Mouse (Mus musculus) midbrain, postnatal 0 days (tissue): ENCODE measurements around the gene Gramd1b. TPM values are rescaled to one million over a fixed set of nuclear protein-coding genes. Genes with fewer than 3 reads are reported as not detected.
A peak's percentile ranks its signal among the peaks of the same experiment; 100 is the strongest.

Experiments
- ATAC-seq: fragments of 200-750 bp; cut with Nextera tagmentation; 2 replicates; pipeline ENCODE4 v1.8.0; 2017; ENCODE audit warnings: moderate number of reproducible peaks, mild to moderate bottlenecking, moderate TSS enrichment, moderate library complexity; ENCODE audit not compliant: low FRiP score
- DNase-seq: peaks from one replicate; pipeline ENCODE4 v3.0.0-alpha.2; 2015; ENCODE audit warnings: low spot score
- H3K27ac ChIP-seq: fragments of 300-500 bp; sonication (generic); 2 replicates; pipeline ENCODE4 v1.5.1; 2014; ENCODE audit warnings: low read depth, mild to moderate bottlenecking, low read length, mixed read lengths
- H3K27me3 ChIP-seq: fragments of 300-500 bp; sonication (generic); 2 replicates; pipeline ENCODE4 v1.6.1; 2014; ENCODE audit warnings: low read length, control low read depth, mixed read lengths; ENCODE audit not compliant: insufficient read depth
- H3K36me3 ChIP-seq: fragments of 300-500 bp; sonication (generic); 2 replicates; pipeline ENCODE4 v1.6.1; 2014; ENCODE audit warnings: low read length, control low read depth, mixed read lengths; ENCODE audit not compliant: insufficient read depth
- H3K4me1 ChIP-seq: fragments of 300-500 bp; sonication (generic); 2 replicates; pipeline ENCODE4 v1.6.1; 2014; ENCODE audit warnings: mild to moderate bottlenecking, control low read depth, antibody characterized with exemption, low read length, mixed read lengths; ENCODE audit not compliant: insufficient read depth
- H3K4me2 ChIP-seq: fragments of 300-500 bp; sonication (generic); 2 replicates; pipeline ENCODE4 v1.6.1; 2014; ENCODE audit warnings: low read depth, mild to moderate bottlenecking, low read length, mixed read lengths; ENCODE audit not compliant: poor library complexity, severe bottlenecking
- H3K4me3 ChIP-seq: fragments of 300-500 bp; sonication (generic); 2 replicates; pipeline ENCODE4 v1.5.1; 2014; ENCODE audit warnings: low read depth, mild to moderate bottlenecking, low read length, moderate library complexity
- H3K9ac ChIP-seq: fragments of 300-500 bp; sonication (generic); replicated peaks from 2 replicates; pipeline ENCODE4 v1.6.1; 2014; ENCODE audit warnings: mild to moderate bottlenecking, low read length, moderate library complexity, mixed read lengths; ENCODE audit not compliant: poor library complexity, severe bottlenecking
- H3K9me3 ChIP-seq: fragments of 300-500 bp; sonication (generic); 2 replicates; pipeline ENCODE4 v1.6.1; 2016; ENCODE audit warnings: low read length, control low read depth
- CTCF ChIP-seq: IDR thresholded peaks from 2 replicates; pipeline ENCODE4 v1.5.1; 2016; ENCODE audit warnings: antibody characterized with exemption, mild to moderate bottlenecking
- WGBS: fragments of 180-500 bp; shearing (Covaris S2); extraction: QIAGEN DNeasy Blood & Tissue Kit; methylation state at CpG from one replicate; pipeline ENCODE4 v1.1.7; 2014; 5-methylcytosine and 5-hydroxymethylcytosine counted together
- polyA plus RNA-seq: library from polyadenylated mRNA; unstranded; fragments of >200 nt; fragmentation: Nextera tagmentation; extraction: Ambion mirVana; gene quantifications from 2 replicates; pipeline ENCODE4 v1.2.1, GENCODE M21; 2015
- total RNA-seq: library from RNA; depleted of rRNA; stranded (reverse); fragments of >200 nt; gene quantifications from 2 replicates; pipeline ENCODE4 v1.2.3, GENCODE M21; 2014

Gramd1b gene
- total and polyA plus RNA-seq, 2 experiments from 2014 or later = 19.1 to 48.3 TPM

- no peak overlapping the region for H3K4me3 ChIP-seq
- WGBS = 82% methylated on average over 8 of the region's 8 CpGs
- no peak overlapping the region for H3K27ac ChIP-seq
- ATAC-seq (no peak), DNase-seq (no peak)
- no peak for TF ChIP-seq CTCF
- H3K4me1 ChIP-seq = no peaks in the 10 kb centered on the region
- peaks cover 30% of the 10 kb centered on the region for H3K36me3 ChIP-seq
- no peaks in the 10 kb centered on the region for H3K27me3 ChIP-seq
- no peak overlapping the region for H3K4me2 ChIP-seq
- no peak overlapping the region for H3K9ac ChIP-seq
- no peaks in the 10 kb centered on the region for H3K9me3 ChIP-seq
Measured at GRCm38 (mm10) chr9:40320405-40320804, 210.8 kb downstream of the Gramd1b start.

GRCm38 (mm10) chr9:40318771-40319170, 212.4 kb downstream of the Gramd1b start:
- H3K4me1 ChIP-seq = no peaks in the 10 kb centered on the region
- ATAC-seq = no peak
- peaks cover 29% of the 10 kb centered on the region for H3K36me3 ChIP-seq
- H3K27me3 ChIP-seq = no peaks in the 10 kb centered on the region
- no peak for TF ChIP-seq CTCF
- WGBS = 88% methylated on average over 5 of the region's 5 CpGs
- no peak overlapping the region for H3K27ac ChIP-seq
- no peak overlapping the region for H3K4me2 ChIP-seq
- H3K9me3 ChIP-seq = no peaks in the 10 kb centered on the region
- no peak for DNase-seq
- no peak overlapping the region for H3K9ac ChIP-seq
- H3K4me3 ChIP-seq = no peak overlapping the region

GRCm38 (mm10) chr9:40317735-40318134, 213.4 kb downstream of the Gramd1b start:
- Histone ChIP-seq H3K4me3 (no peak overlapping the region), H3K9me3 (no peaks in the 10 kb centered on the region), H3K27ac (no peak overlapping the region), H3K36me3 (peaks cover 35% of the 10 kb centered on the region), H3K9ac (no peak overlapping the region), H3K4me1 (no peaks in the 10 kb centered on the region), H3K27me3 (no peaks in the 10 kb centered on the region), H3K4me2 (no peak overlapping the region)
- DNase-seq = no peak
- no peak for ATAC-seq
- 86% methylated on average over 4 of the region's 4 CpGs for WGBS
- no peak for TF ChIP-seq CTCF

GRCm38 (mm10) chr9:40316865-40317660, 214.1 kb downstream of the Gramd1b start:
- Histone ChIP-seq H3K36me3 (peaks cover 37% of the 10 kb centered on the region), H3K9me3 (no peaks in the 10 kb centered on the region), H3K27me3 (no peaks in the 10 kb centered on the region), H3K27ac (no peak overlapping the region), H3K4me2 (no peak overlapping the region), H3K9ac (no peak overlapping the region), H3K4me3 (no peak overlapping the region), H3K4me1 (no peaks in the 10 kb centered on the region)
- ATAC-seq (no peak), DNase-seq (no peak)
- 82% methylated on average over 9 of the region's 9 CpGs for WGBS
- TF ChIP-seq CTCF = no peak

GRCm38 (mm10) chr9:40311813-40312212, 219.4 kb downstream of the Gramd1b start:
- Histone ChIP-seq H3K9me3 (no peaks in the 10 kb centered on the region), H3K4me2 (no peak overlapping the region), H3K9ac (no peak overlapping the region), H3K4me1 (no peaks in the 10 kb centered on the region), H3K36me3 (peaks cover 57% of the 10 kb centered on the region), H3K27me3 (no peaks in the 10 kb centered on the region), H3K4me3 (no peak overlapping the region), H3K27ac (no peak overlapping the region)
- TF ChIP-seq CTCF = no peak
- DNase-seq (no peak), ATAC-seq (0 out of 2 replicates have a peak, but pooled peaks have one; percentile 22)
- 61% methylated on average over 9 of the region's 9 CpGs for WGBS

- no peak overlapping the region for H3K9ac ChIP-seq
- H3K4me3 ChIP-seq = no peak overlapping the region
- H3K36me3 ChIP-seq = peaks cover 71% of the 10 kb centered on the region
- H3K27me3 ChIP-seq = no peaks in the 10 kb centered on the region
- no peak overlapping the region for H3K4me2 ChIP-seq
- no peak for ATAC-seq
- WGBS = 95% methylated on average over 6 of the region's 6 CpGs
- H3K9me3 ChIP-seq = no peaks in the 10 kb centered on the region
- TF ChIP-seq CTCF = no peak
- H3K27ac ChIP-seq = no peak overlapping the region
- DNase-seq = no peak
- no peaks in the 10 kb centered on the region for H3K4me1 ChIP-seq
Measured at GRCm38 (mm10) chr9:40309876-40310275, 221.3 kb downstream of the Gramd1b start.
